Mouse (Mus musculus): ENCODE measurements at regions not wholly inside any gene's neighbourhood (a gene's known extent, or its start where the extent isn't known, plus 50 kb on each side); places are given as distances from the start of the nearest gene placed in this dataset.

DNA sequence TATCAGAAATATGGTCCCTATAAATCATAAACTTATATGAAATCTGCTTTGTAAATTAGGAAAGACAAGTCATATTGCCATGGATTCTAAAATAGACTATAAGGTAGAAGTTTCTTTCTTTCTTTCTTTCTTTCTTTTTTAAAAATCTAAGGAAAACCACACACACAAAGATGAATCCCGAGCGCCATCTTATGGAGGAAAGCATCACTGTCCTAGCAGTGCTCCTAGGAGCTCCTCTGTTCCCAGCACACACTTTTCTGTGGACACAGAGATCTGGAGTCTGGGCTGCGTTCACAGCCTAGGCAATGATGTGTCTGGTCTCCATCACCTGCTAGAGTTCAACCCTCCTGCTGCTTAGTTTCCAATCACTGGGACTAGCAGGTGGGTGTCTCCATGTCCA is 65.2 kb upstream of the Slc22a22 start:
- DNase-seq: peak; percentile 65

DNA sequence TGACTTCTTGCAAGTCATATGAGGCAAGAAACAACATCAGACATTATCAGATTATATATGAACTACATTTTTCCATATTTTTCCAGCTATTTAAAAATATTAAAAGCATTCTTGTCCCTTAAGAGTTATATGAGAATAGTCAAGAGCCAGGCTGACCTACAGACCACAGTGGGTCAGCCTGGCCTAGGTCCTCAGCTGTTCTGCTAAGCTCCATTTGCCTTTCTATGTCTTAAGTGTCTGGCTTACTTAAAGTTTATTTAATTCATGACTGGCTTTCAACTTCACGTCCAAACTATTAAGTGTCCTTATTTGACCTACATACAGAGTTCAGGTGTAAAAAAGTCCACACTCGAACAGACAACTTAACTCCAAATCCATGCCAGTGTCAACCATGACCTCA is 58.1 kb upstream of the Slc22a22 start:
- no peak for DNase-seq

All from embryo, embryonic 11 days (tissue).